Mouse (Mus musculus): ENCODE measurements around the gene Arglu1.

DNA sequence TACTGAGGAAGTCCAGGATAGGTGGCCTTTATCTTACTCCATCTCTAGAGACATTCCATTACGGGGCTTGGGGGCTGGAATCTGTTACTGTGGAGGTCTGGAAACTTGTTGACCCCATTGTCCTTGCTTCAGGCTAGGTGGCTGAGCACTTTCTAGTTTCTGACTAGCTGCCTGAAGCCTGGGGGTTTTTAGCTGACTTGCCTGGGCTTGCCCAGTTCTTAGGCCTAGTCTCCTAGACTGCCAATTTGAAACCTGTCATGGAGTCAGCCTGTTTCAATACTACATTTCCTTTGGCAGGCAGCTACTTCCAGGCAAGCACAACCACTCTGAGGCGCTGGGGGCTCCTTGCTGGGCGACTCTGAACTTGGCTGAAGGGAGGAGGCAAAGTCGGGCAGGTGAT is 9.9 kb upstream of the Arglu1 start:
- TF ChIP-seq CTCF (IDR thresholded peaks at IDR 0.05; ENCODE audit: extremely low read depth, insufficient read depth, insufficient read length, insufficient replicate concordance) = no peak
- no peak for TF ChIP-seq POLR2A (IDR thresholded peaks at IDR 0.05; ENCODE audit: low read depth, low read length)
